Mouse (Mus musculus) embryonic facial prominence, embryonic 14.5 days (tissue): ENCODE data around the gene Tiam2. TPM values are rescaled to one million over a fixed set of nuclear protein-coding genes. Genes with fewer than 3 reads are reported as not detected.

Source experiments
- ATAC-seq: fragments of 200-750 bp; cut with Nextera tagmentation; 2 replicates; pipeline ENCODE4 v1.8.0; 2017; ENCODE audit warnings: low read depth, moderate number of reproducible peaks, moderate TSS enrichment
- DNase-seq: peaks from one replicate; pipeline ENCODE4 v3.0.0-alpha.2; 2015; ENCODE audit warnings: low spot score
- H3K27ac ChIP-seq: fragments of 300-500 bp; sonication (generic); replicated peaks from 2 replicates; pipeline ENCODE4 v1.5.1; 2014; ENCODE audit warnings: low read depth, mild to moderate bottlenecking, low read length, moderate library complexity
- H3K27me3 ChIP-seq: fragments of 300-500 bp; sonication (generic); replicated peaks from 2 replicates; pipeline ENCODE4 v1.6.1; 2014; ENCODE audit warnings: low read length; ENCODE audit not compliant: control insufficient read depth, insufficient read depth
- H3K36me3 ChIP-seq: fragments of 300-500 bp; sonication (generic); 2 replicates; pipeline ENCODE4 v1.6.1; 2014; ENCODE audit warnings: low read length, mixed read lengths; ENCODE audit not compliant: control insufficient read depth, insufficient read depth
- H3K4me1 ChIP-seq: fragments of 300-500 bp; sonication (generic); 2 replicates; pipeline ENCODE4 v1.6.1; 2014; ENCODE audit warnings: antibody characterized with exemption, low read length; ENCODE audit not compliant: control insufficient read depth, insufficient read depth
- H3K4me2 ChIP-seq: fragments of 300-500 bp; sonication (generic); 2 replicates; pipeline ENCODE4 v1.6.1; 2014; ENCODE audit warnings: low read depth, mild to moderate bottlenecking, low read length, moderate library complexity, mixed read lengths
- H3K4me3 ChIP-seq: fragments of 300-500 bp; sonication (generic); 2 replicates; pipeline ENCODE4 v1.5.1; 2014; ENCODE audit warnings: low read depth, mild to moderate bottlenecking, low read length
- H3K9ac ChIP-seq: fragments of 300-500 bp; sonication (generic); 2 replicates; pipeline ENCODE4 v1.6.1; 2014; ENCODE audit warnings: low read depth, mild to moderate bottlenecking, low read length, moderate library complexity, mixed read lengths
- H3K9me3 ChIP-seq: fragments of 300-500 bp; sonication (generic); 2 replicates; pipeline ENCODE4 v1.6.1; 2016; ENCODE audit warnings: low read length; ENCODE audit not compliant: control insufficient read depth
- WGBS: fragments of 180-500 bp; shearing (Covaris S2); extraction: QIAGEN DNeasy Blood & Tissue Kit; methylation state at CpG from one replicate; pipeline ENCODE4 v1.1.7; 2014; 5-methylcytosine and 5-hydroxymethylcytosine counted together
- polyA plus RNA-seq: library from polyadenylated mRNA; unstranded; fragments of >200 nt; fragmentation: Nextera tagmentation; extraction: Ambion mirVana; gene quantifications from 2 replicates; pipeline ENCODE4 v1.2.1, GENCODE M21; 2014

Gene Tiam2
- polyA plus RNA-seq, 1 experiment from 2014 or later = 19.9 TPM

GRCm38 (mm10) chr17:3562405-3562804, 236.0 kb downstream of the Tiam2 start:
- DNase-seq (no peak), ATAC-seq (no peak)
- H3K9me3 ChIP-seq = no peaks in the 10 kb centered on the region
- no peak overlapping the region for H3K27ac ChIP-seq
- 55% methylated on average over 8 of the region's 8 CpGs for WGBS
- H3K27me3 ChIP-seq = no peaks in the 10 kb centered on the region
- no peak overlapping the region for H3K4me3 ChIP-seq
- H3K9ac ChIP-seq = no peak overlapping the region
- no peak overlapping the region for H3K4me2 ChIP-seq
- peaks cover 4% of the 10 kb centered on the region; the same call in 1 of the 2 replicates for H3K4me1 ChIP-seq
- no peaks in the 10 kb centered on the region for H3K36me3 ChIP-seq

GRCm38 (mm10) chr17:3570876-3571275, 244.5 kb downstream of the Tiam2 start:
- H3K4me3 ChIP-seq = no peak overlapping the region
- H3K4me2 ChIP-seq = peak overlapping the region; percentile 41
- no peaks in the 10 kb centered on the region for H3K9me3 ChIP-seq
- H3K36me3 ChIP-seq = no peaks in the 10 kb centered on the region
- no peak for ATAC-seq
- H3K27ac ChIP-seq = no peak overlapping the region
- peak; percentile 84 for DNase-seq
- no peaks in the 10 kb centered on the region for H3K4me1 ChIP-seq
- WGBS = 5% methylated on average over 12 of the region's 12 CpGs
- H3K9ac ChIP-seq = no peak overlapping the region
- H3K27me3 ChIP-seq = no peaks in the 10 kb centered on the region

Other genes starting within 250 kb of the Tiam2 start
- 21.5 and 23.4 TPM in 2 replicates for gene Scaf8, start 211.6 kb upstream of the Tiam2 start, polyA plus RNA-seq
- 0.38 and 0.45 TPM in 2 replicates for gene Cldn20, start 206.0 kb downstream of the Tiam2 start, polyA plus RNA-seq
- 16.5 and 17.0 TPM in 2 replicates for gene Tfb1m, start 231.2 kb downstream of the Tiam2 start, polyA plus RNA-seq